Mouse (Mus musculus): ENCODE results near the gene Naip1. TPM values are rescaled to one million over a fixed set of nuclear protein-coding genes. Genes with fewer than 3 reads are reported as not detected.

Gene Naip1
- 21.8 and 23.3 TPM in 2 replicates for polyA plus RNA-seq (2012; rRNA removed)

DNA sequence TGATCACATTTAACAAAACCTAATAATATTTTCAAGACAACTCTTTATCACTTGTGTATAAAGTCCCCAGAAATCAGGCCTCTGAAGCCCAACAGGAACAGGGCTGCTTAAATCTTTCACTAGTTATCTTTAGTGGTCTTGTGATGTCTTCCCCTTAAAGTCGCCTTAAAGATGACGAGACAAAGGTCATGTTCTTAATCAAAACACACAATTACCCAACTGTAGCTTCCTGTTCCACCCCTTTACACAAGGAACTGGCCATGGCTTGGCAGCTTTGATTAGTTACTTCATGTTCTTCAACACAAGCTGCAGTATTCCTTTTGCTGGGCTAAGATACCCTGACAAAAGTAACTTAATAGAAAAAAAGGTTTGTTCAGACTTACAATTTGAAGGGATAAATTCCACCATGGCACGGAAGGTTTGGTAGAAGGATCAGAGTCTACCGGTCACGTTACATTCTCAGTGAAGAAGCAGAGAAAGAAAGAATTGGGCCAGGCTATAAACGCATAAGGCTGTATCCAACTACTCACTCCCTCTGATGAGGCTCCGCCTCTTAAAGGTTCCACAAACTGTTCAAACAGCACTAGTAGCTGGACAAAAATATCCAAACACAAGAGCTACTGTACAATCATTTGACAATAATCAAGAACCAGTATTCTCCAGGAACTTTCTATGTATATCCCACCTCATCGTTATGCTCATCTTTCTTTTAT, at the start of gene Naip1:
Gene Naip1 (minus strand): TSS at position 455 of the 713 bp plus-strand sequence.

GRCm38 (mm10) chr13:100492061-100492787, 39.6 kb upstream of the Naip1 start, which contains the start of gene Gtf2h2:
TSS of gene Gtf2h2 (minus strand) at chr13:100492579.

Other genes with a start within 250 kb of the Naip1 start
- gene Naip5, start 206.5 kb downstream of the Naip1 start, polyA plus RNA-seq (2012; rRNA removed): 9.8 and 10.7 TPM in 2 replicates
- 19.8 and 22.3 TPM in 2 replicates for gene Naip6, start 135.2 kb downstream of the Naip1 start, polyA plus RNA-seq (2012; rRNA removed)
- gene Gtf2h2, start 39.7 kb upstream of the Naip1 start, polyA plus RNA-seq (2012; rRNA removed): 9.1 and 13.6 TPM in 2 replicates
- 21.7 and 24.7 TPM in 2 replicates for gene Ocln, start 99.8 kb upstream of the Naip1 start, polyA plus RNA-seq (2012; rRNA removed)
- gene Marveld2, start 164.1 kb upstream of the Naip1 start, polyA plus RNA-seq (2012; rRNA removed): 20.9 and 24.8 TPM in 2 replicates
- 11.1 and 15.1 TPM in 2 replicates for gene Ak6, start 198.1 kb upstream of the Naip1 start, polyA plus RNA-seq (2012; rRNA removed)
- 1.7 and 2.2 TPM in 2 replicates for gene Rad17, start 198.2 kb upstream of the Naip1 start, polyA plus RNA-seq (2012; rRNA removed)
- 0.75 and 1.3 TPM in 2 replicates for gene Taf9, start 198.7 kb upstream of the Naip1 start, polyA plus RNA-seq (2012; rRNA removed)
- 1.1 and 1.7 TPM in 2 replicates for gene Ccdc125, start 216.8 kb upstream of the Naip1 start, polyA plus RNA-seq (2012; rRNA removed)